Mouse (Mus musculus) stomach, embryonic 14.5 days (tissue): Measurements from ENCODE around the gene Ptprh. TPM values are rescaled to one million over a fixed set of nuclear protein-coding genes. Genes with fewer than 3 reads are reported as not detected.
"Not testable (repeated sequence)": the region's sequence is repeated elsewhere in the genome, so short reads cannot be mapped to it uniquely, and the experiment has no call there.

Source experiments
- ATAC-seq: fragments of 200-750 bp; cut with Nextera tagmentation; 2 replicates; pipeline ENCODE4 v1.8.0; 2017; ENCODE audit warnings: low read depth, moderate TSS enrichment; ENCODE audit not compliant: insufficient number of reproducible peaks, insufficient read depth, low FRiP score
- H3K27ac ChIP-seq: fragments of 300-500 bp; sonication (generic); 2 replicates; pipeline ENCODE4 v1.5.1; 2014; ENCODE audit warnings: mild to moderate bottlenecking, low read length, moderate library complexity, mixed read lengths
- H3K27me3 ChIP-seq: fragments of 300-500 bp; sonication (generic); 2 replicates; pipeline ENCODE4 v1.6.1; 2014; ENCODE audit warnings: low read length, control low read depth, mixed read lengths; ENCODE audit not compliant: control insufficient read depth, insufficient read depth
- H3K36me3 ChIP-seq: fragments of 300-500 bp; sonication (generic); 2 replicates; pipeline ENCODE4 v1.6.1; 2014; ENCODE audit warnings: mild to moderate bottlenecking, control low read depth, low read length, moderate library complexity, mixed read lengths; ENCODE audit not compliant: control insufficient read depth, insufficient read depth
- H3K4me1 ChIP-seq: fragments of 300-500 bp; sonication (generic); 2 replicates; pipeline ENCODE4 v1.6.1; 2014; ENCODE audit warnings: low read length, control low read depth, mixed read lengths; ENCODE audit not compliant: control insufficient read depth, insufficient read depth
- H3K4me2 ChIP-seq: fragments of 300-500 bp; sonication (generic); replicated peaks from 2 replicates; pipeline ENCODE4 v1.6.1; 2014; ENCODE audit warnings: low read depth, low read length, control low read depth
- H3K4me3 ChIP-seq: fragments of 300-500 bp; sonication (generic); 2 replicates; pipeline ENCODE4 v1.5.1; 2014; ENCODE audit warnings: low read depth, low read length, control low read depth
- H3K9ac ChIP-seq: fragments of 300-500 bp; sonication (generic); replicated peaks from 2 replicates; pipeline ENCODE4 v1.6.1; 2014; ENCODE audit warnings: low read depth, mild to moderate bottlenecking, control low read depth, low read length, moderate library complexity, mixed read lengths
- H3K9me3 ChIP-seq: fragments of 300-500 bp; sonication (generic); 2 replicates; pipeline ENCODE4 v1.6.1; 2016; ENCODE audit warnings: low read depth, low read length, control low read depth; ENCODE audit not compliant: control insufficient read depth
- WGBS: fragments of 180-500 bp; shearing (Covaris S2); extraction: QIAGEN DNeasy Blood & Tissue Kit; methylation state at CpG from one replicate; pipeline ENCODE4 v1.1.7; 2014; 5-methylcytosine and 5-hydroxymethylcytosine counted together
- polyA plus RNA-seq: library from polyadenylated mRNA; unstranded; fragments of >200 nt; fragmentation: Nextera tagmentation; extraction: Ambion mirVana; gene quantifications from 2 replicates; pipeline ENCODE4 v1.2.1, GENCODE M21; 2014

Gene Ptprh
- polyA plus RNA-seq, 1 experiment from 2014 or later = not detected

- WGBS = 57% methylated on average over 5 of the region's 5 CpGs
Observed at GRCm38 (mm10) chr7:4541344-4541743, 62.5 kb downstream of the Ptprh start.

GRCm38 (mm10) chr7:4539019-4539418 is 64.8 kb downstream of the Ptprh start:
- Histone ChIP-seq H3K4me2 (no peak overlapping the region), H3K27ac (no peak overlapping the region), H3K9ac (no peak overlapping the region), H3K27me3 (no peaks in the 10 kb centered on the region), H3K4me3 (no peak overlapping the region), H3K4me1 (no peaks in the 10 kb centered on the region), H3K36me3 (no peaks in the 10 kb centered on the region), H3K9me3 (no peaks in the 10 kb centered on the region)
- WGBS = 74% methylated on average over 2 of the region's 2 CpGs
- 0 out of 2 replicates have a peak, but pooled peaks have one; percentile 18 for ATAC-seq

More at GRCm38 (mm10) chr7:4541344-4541743, 62.5 kb downstream of the Ptprh start:
- Histone ChIP-seq H3K4me1 (peaks cover under 1% of the 10 kb centered on the region; the same call in 1 of the 2 replicates), H3K4me2 (no peak overlapping the region), H3K9ac (no peak overlapping the region), H3K9me3 (no peaks in the 10 kb centered on the region), H3K4me3 (no peak overlapping the region), H3K36me3 (no peaks in the 10 kb centered on the region), H3K27me3 (no peaks in the 10 kb centered on the region), H3K27ac (no peak overlapping the region)
- no peak for ATAC-seq

- H3K36me3 ChIP-seq = no peaks in the 10 kb centered on the region
- no peak for ATAC-seq
- no peak overlapping the region for H3K27ac ChIP-seq
- no peaks in the 10 kb centered on the region for H3K27me3 ChIP-seq
- no peak overlapping the region for H3K4me3 ChIP-seq
- no peak overlapping the region for H3K9ac ChIP-seq
- no peaks in the 10 kb centered on the region for H3K4me1 ChIP-seq
- H3K9me3 ChIP-seq = no peaks in the 10 kb centered on the region
- H3K4me2 ChIP-seq = no peak overlapping the region
- 51% methylated on average over 4 of the region's 4 CpGs for WGBS
Observed at GRCm38 (mm10) chr7:4537181-4537580, 66.7 kb downstream of the Ptprh start.

GRCm38 (mm10) chr7:4536369-4536768 is 67.5 kb downstream of the Ptprh start:
- ATAC-seq = no peak
- no peak overlapping the region for H3K4me2 ChIP-seq
- no peak overlapping the region for H3K9ac ChIP-seq
- no peaks in the 10 kb centered on the region for H3K9me3 ChIP-seq
- H3K36me3 ChIP-seq = no peaks in the 10 kb centered on the region
- no peaks in the 10 kb centered on the region for H3K4me1 ChIP-seq
- no peaks in the 10 kb centered on the region for H3K27me3 ChIP-seq
- no peak overlapping the region for H3K27ac ChIP-seq
- 87% methylated on average over 4 of the region's 4 CpGs for WGBS
- H3K4me3 ChIP-seq = no peak overlapping the region

GRCm38 (mm10) chr7:4532005-4532729 is 71.7 kb downstream of the Ptprh start, which contains the start of gene Dnaaf3:
Gene Dnaaf3 (minus strand): TSS chr7:4532453.
- Histone ChIP-seq H3K9ac (no peak within 1 kb of the TSS), H3K4me1 (no peaks in the 10 kb centered on the region), H3K4me3 (peak within 1 kb of the TSS; percentile 27), H3K27ac (no peak within 1 kb of the TSS), H3K4me2 (peak within 1 kb of the TSS; percentile 50), H3K36me3 (no peaks in the 10 kb centered on the region), H3K27me3 (no peaks in the 10 kb centered on the region), H3K9me3 (no peaks in the 10 kb centered on the region)
- 3% methylated on average over 28 of the region's 28 CpGs for WGBS
- ATAC-seq = peak; percentile 96

GRCm38 (mm10) chr7:4530166-4530565 is 73.7 kb downstream of the Ptprh start:
- H3K9ac ChIP-seq, H3K27ac ChIP-seq, H3K36me3 ChIP-seq, ATAC-seq, H3K9me3 ChIP-seq, H3K4me1 ChIP-seq, H3K27me3 ChIP-seq, H3K4me2 ChIP-seq, H3K4me3 ChIP-seq: not testable (repeated sequence)
- 39% methylated on average over 8 of the region's 8 CpGs for WGBS

GRCm38 (mm10) chr7:4527302-4527689 is 76.5 kb downstream of the Ptprh start:
- no peak for ATAC-seq
- WGBS = 47% methylated on average over 18 of the region's 18 CpGs
- H3K27me3 ChIP-seq = no peaks in the 10 kb centered on the region
- no peaks in the 10 kb centered on the region for H3K9me3 ChIP-seq
- H3K4me2 ChIP-seq = peak overlapping the region; percentile 54
- no peak overlapping the region for H3K27ac ChIP-seq
- no peaks in the 10 kb centered on the region for H3K4me1 ChIP-seq
- no peak overlapping the region for H3K9ac ChIP-seq
- no peak overlapping the region for H3K4me3 ChIP-seq
- no peaks in the 10 kb centered on the region for H3K36me3 ChIP-seq

GRCm38 (mm10) chr7:4526341-4527301 is 77.2 kb downstream of the Ptprh start:
- 26% methylated on average over 40 of the region's 40 CpGs for WGBS

More at GRCm38 (mm10) chr7:4526341-4527301, 77.2 kb downstream of the Ptprh start:
- peak; percentile 90 for ATAC-seq
- peak overlapping the region; percentile 39; the same call in 1 of the 2 replicates for H3K27ac ChIP-seq
- H3K9me3 ChIP-seq = no peaks in the 10 kb centered on the region
- H3K27me3 ChIP-seq = no peaks in the 10 kb centered on the region
- H3K4me1 ChIP-seq = no peaks in the 10 kb centered on the region
- peak overlapping the region; percentile 31 for H3K4me3 ChIP-seq
- no peaks in the 10 kb centered on the region for H3K36me3 ChIP-seq
- peak overlapping the region; percentile 54 for H3K4me2 ChIP-seq
- peak overlapping the region; percentile 25; the same call in 1 of the 2 replicates for H3K9ac ChIP-seq
